Mouse (Mus musculus) liver, adult (tissue): ENCODE data around the gene Srrm1.

Source experiments
- GATA4 ChIP-seq: IDR thresholded peaks from 2 replicates; pipeline ENCODE4 v1.6.1; 2014; ENCODE audit warnings: mild to moderate bottlenecking, low read length; ENCODE audit not compliant: insufficient replicate concordance

The Srrm1 gene

GRCm38 (mm10) chr4:135313761-135314241 lies 39.3 kb downstream of the Srrm1 start:
- no peak for TF ChIP-seq GATA4

DNA sequence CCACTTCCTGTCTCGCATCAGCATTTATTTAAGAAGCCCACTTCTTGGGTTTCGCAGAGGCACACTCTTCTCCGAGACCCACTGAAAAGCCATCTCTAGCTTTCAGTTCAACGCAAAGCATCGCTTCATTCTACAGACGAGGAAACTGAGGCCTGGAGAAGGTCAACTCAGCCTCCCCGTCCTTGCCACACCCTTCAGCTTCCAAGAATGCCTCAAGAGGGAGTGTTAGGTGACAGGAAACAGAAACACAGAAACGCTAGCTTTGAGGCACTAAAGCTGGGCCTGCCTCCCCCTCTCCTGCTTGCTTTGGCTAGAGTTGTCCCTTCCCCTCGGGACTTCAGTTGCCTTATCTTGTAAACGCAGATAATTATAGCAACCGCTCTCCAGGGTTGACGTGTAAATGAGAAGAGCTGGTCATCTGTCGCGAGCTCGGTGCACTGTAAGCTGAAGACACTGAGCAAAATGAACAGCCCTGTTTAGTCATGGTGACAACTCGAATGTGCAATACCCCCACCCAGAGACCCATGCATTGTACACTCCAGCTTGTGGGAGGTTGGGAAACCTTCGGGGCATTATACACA lies 39.9 kb downstream of the Srrm1 start:
- no peak for TF ChIP-seq GATA4

- no peak; the same call in 1 of the 2 replicates for TF ChIP-seq GATA4
Measured at GRCm38 (mm10) chr4:135312706-135313105, 40.4 kb downstream of the Srrm1 start.

DNA sequence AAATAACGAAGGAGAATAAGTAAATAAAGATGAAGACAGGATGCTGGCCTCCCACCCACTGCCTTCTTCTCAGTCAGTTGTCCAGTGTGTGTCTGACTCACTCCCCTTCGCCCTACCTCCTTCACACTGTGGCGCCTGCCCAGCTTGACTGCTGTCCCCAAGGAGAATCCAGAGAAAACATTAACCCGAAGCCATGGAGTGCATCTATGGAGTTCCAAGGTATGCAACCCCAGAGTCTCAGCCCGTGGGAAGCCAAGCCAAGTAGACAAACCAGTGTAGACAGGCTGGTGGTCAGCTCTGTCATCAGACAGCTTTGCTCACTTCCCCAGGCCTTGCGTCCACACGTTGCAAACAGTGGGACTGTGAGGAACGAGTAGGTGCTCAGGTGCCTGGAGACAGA lies 42.8 kb downstream of the Srrm1 start:
- no peak for TF ChIP-seq GATA4

DNA sequence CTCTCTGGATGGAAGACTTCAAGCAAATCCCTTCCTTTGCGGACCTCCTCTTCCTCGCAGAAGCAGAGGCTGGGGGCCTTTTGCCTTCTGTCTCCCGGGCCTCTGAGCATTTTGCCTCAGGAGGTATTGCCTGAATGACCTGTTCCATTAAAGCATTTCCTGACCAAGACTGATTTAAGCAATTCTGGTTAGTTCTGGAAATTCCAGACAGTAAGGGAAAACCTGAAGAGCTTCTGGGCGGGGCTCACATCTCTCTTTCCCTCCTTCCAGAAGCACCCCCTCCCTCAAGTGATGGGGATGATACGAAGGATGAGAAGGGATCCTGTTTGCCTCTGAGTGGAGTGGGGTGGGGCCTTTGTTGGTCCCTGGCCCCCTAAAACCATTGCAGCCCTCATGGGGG lies 43.4 kb downstream of the Srrm1 start:
- TF ChIP-seq GATA4: no peak

- no peak for TF ChIP-seq GATA4
Measured at GRCm38 (mm10) chr4:135309112-135309659, 43.9 kb downstream of the Srrm1 start.

DNA sequence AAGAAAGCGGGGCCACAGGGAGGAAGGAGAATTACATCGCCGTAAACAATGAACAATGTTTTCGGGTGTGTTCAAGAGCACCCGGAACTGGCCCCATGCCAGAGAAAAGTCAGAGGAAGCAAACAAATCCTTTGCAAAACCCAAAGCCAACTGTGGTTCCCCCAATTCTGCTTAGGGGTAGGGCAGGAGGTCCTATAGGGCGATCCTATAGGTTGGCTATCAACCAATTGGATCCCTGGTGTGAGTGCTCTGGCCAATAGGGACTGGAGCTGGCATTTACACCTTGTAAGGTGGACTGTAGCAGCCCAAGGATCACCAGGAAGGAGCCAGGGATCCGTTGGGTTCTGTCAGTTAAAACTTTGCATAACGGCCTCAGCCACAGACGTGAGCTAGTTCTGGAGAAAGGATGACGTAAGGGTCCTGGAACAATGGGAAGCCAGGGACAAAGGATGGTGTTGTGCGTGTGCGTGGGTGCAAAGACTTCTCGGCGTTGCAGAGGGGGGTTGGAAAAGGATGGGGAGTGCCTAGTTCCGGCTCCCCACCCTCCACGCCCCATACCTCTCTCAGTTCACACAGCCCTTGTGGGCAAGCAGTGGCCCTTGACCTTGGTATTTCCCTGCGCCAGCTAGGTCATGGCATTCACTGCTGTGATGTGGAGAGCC lies 46.0 kb downstream of the Srrm1 start:
- no peak for TF ChIP-seq GATA4

- peak; percentile 39; the same call in 1 of the 2 replicates for TF ChIP-seq GATA4
Measured at GRCm38 (mm10) chr4:135306533-135306932, 46.6 kb downstream of the Srrm1 start.

DNA sequence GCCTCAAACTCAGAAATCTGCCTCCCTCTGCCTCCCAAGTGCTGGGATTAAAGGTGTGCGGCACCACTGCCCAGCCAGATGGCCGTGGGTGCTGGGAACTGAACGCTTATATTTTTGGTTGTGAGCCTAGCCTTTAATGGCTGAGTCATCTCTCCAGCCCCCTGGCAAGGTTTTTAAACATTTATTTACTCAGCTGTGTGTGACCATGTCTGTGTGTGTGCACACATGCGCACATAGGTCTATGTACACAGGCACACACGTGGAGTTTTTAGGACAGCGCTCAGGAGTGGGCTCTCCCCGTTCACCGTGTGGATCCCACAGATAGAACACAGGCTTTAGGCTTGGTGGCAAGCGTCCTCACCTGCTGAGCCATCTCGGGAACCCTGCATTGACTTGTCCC lies 50.9 kb downstream of the Srrm1 start:
- TF ChIP-seq GATA4: no peak

DNA sequence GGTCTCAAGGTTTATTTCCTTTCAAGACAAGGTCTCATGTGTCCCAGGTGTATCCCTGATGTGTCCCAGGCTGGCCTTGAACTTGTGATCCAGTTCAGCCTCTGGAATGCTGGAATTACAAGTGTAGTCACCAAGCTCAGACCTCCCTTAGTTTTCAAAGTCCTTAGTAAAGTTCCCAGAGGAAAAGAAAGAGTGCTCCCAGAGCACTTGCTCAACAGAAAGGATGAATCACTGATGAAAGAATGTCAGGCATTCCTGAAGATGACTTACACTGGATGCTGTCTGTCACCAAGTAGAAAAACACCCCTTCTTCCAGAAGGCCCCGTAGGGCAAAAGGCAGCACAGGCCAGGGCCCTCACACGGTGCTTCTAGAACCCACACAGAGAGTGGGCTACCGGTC lies 52.0 kb downstream of the Srrm1 start:
- TF ChIP-seq GATA4: no peak

DNA sequence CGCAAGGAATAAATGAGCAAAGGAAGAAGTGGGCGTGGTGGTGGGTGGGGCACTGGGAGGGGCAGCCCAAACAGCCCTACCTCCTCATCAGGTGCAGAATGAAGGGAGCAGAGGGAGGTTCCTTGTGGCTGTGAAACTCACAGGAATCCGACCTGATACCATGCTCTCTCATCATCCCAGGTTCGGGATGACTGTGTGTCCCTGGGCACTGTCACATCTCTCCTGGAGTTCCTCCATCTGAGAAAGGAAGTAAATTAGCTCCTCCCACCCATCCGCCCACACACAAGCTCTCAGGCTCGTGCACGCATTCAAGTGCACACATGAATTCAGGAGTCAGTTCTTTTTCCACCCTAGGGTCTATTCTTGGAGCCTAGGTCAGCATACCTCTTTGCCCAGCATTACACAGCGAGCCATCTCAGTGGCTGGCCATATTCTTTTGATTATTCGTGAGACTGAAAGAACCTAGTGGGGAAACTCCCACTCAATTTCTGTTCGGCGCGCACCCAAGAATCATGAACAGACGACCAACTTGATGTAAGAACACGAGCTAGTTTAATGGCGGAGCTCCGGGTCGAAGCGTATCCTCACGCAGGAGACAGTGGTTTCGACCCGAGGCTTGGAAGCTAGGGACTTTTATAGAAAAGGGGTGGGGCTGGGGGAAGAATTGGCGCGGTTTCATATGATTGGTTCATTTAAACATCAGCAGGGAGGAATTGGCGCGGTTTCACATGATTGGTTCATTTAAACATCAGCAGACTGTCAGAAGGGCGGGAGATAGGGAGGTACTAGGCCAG lies 52.7 kb downstream of the Srrm1 start:
- no peak for TF ChIP-seq GATA4

DNA sequence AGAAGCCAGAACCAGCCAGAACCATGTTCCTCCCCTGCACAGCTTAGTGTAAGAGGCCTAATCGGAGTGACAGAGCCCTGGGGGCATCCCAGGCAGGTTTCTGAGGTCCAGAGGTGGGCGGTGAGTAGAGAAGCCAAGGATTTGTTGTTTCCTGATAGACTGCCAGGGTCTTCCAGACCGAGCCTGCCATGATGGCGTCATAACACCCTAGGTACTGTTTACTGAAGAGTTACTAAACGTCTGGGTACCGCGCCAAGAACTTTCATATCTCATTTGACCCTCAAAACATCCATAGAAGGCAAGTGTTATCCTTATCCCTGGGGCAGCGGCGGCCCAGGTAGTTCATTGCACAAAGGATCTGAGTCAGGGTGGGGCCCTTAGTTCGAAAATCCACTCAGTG lies 54.4 kb downstream of the Srrm1 start:
- TF ChIP-seq GATA4: no peak

DNA sequence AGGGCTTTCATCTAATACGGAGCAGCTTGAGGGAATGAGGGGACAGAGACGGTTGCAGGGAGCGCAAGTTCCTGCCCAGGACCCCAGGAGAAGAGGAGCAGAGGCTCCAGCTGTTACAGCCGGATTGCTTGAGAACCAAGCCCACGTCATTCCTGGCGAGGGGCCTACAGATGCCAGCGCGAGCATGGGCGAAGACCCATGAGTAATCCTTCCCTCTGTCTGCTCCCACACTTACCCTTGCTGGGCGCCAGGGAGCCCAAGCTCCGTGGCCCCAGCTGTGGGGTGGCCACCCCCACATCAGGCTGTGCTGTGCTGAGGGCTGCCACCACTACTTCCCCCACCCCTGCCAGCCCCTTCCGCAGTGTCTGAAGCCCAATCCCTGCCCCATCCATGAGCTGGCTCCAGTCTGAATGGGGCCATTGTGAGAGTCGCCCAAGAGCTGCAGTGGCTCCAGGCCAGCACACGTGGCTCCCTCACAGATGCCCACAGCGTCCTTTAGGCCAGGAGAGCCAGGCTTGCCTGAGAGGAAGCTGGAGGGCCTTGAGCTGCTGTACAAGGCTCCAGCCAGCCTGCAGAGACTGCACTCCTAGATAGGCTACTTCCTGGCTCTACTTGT lies 55.1 kb downstream of the Srrm1 start:
- TF ChIP-seq GATA4: no peak

DNA sequence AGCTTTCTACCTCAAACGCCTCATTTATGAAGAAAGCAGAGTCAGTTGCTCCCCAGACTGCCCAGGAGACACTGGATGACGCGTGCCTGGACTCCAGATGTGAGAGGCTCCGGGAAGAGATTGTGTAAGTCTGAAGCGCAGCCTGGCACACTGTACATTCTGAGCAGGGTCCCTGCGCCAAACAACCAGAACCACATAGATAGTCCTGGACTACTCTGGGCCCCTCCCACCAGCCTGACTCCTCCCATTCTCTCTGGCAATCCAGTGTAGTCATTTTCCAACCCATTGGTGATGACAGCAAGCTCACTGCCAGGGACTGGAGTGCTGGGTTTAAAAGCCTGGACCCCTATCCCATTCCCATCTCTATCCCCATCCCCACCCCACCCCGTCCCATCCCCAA lies 56.0 kb downstream of the Srrm1 start:
- TF ChIP-seq GATA4: no peak

DNA sequence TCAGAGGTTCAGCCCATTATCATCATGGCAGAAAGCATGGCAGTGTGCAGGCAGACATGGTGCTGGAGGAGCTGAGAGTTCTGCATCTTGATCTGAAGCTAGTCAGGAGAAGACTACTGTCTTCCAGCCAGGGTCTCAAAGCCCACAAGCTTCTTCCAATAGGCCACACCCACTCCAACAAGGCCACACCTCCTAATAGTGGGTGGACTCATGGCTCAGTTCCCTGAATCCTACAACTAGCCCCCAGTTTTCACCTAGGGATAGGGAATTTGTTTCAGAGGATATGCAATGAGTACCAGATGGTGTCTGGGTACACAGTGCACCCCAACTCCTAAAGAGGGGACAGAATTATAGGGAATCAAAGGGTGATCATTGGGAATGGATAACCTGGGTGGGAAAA lies 56.6 kb downstream of the Srrm1 start:
- no peak for TF ChIP-seq GATA4
